17 mouse cellular contexts compared by ENCODE assay signal in the genomic region with DNA sequence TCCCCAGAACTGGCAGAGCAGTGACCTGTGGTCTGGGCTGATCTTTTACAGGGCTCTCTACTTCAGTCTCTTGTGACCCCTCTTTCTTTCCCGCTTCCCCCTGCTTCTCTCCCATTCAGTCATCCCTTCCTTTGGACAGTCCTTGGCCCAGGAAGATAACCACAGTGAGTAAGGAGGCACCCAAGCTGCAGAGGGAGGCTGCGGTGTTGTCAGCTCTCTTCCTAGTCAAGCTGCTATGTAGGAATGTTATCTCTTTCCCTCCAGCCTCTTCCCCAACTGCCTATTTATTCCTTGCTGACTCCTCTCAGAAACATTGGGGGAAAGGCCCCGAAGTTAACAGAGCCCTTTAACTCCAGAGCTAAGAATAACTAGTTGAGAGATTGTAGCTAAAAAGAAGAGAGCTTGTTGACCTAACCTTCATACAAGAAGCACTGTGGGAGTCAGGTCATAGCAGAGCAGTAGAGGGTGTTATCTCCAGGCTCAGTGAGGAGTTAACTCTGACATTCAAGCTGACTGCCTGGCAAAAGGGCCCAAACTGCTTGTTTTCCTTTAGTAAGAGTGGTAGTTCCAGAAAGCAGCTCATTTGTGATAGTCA. TPM values are rescaled to one million over a fixed set of nuclear protein-coding genes. Genes with fewer than 3 reads are reported as not detected.
DNase-seq lines count a peak whose midpoint lies in the region; ATAC-seq and TF ChIP-seq lines count a peak whose summit lies in the region.
"Had no signal": no experiment of that assay in that cellular context is flagged by ENCODE, and none has a peak within 500 bp of the region (broad histone marks: within the 10 kb centered on the region; RNA-seq: fewer than 3 reads in every experiment).

No protein-coding gene starts in this region.

- no peak overlapping the region for H3K4me2 ChIP-seq in hindbrain, embryonic 13.5 days
- no peak overlapping the region; the same call in 1 of the 2 replicates for H3K4me2 ChIP-seq in liver, embryonic 12.5 days
- H3K4me2 ChIP-seq in intestine, embryonic 16.5 days (ENCODE audit: low read depth, low read length): no peak overlapping the region
- H3K4me2 ChIP-seq: neural tube, embryonic 13.5 days had no signal

- no peak overlapping the region for H3K9ac ChIP-seq in hindbrain, embryonic 13.5 days
- no peak overlapping the region for H3K9ac ChIP-seq in liver, embryonic 12.5 days
- H3K9ac ChIP-seq in intestine, embryonic 16.5 days (ENCODE audit: low read depth, low read length): no peak overlapping the region
- H3K9ac ChIP-seq: neural tube, embryonic 13.5 days had no signal

- H3K9me3 ChIP-seq in hindbrain, embryonic 10.5 days: no peaks in the 10 kb centered on the region
- no peaks in the 10 kb centered on the region for H3K9me3 ChIP-seq in hindbrain, embryonic 13.5 days
- no peaks in the 10 kb centered on the region for H3K9me3 ChIP-seq in liver, embryonic 12.5 days (replicated peaks)
- no peaks in the 10 kb centered on the region for H3K9me3 ChIP-seq in intestine, embryonic 16.5 days (ENCODE audit: control insufficient read depth, low read length)
- H3K9me3 ChIP-seq: neural tube, embryonic 13.5 days had no signal

- no peak overlapping the region for H3K4me3 ChIP-seq in hindbrain, embryonic 10.5 days
- no peak overlapping the region for H3K4me3 ChIP-seq in hindbrain, embryonic 13.5 days
- no peak overlapping the region for H3K4me3 ChIP-seq in spleen, adult 2 months (ENCODE audit: extremely low read depth, insufficient read depth, insufficient read length)
- no peak overlapping the region for H3K4me3 ChIP-seq in liver, embryonic 12.5 days
- H3K4me3 ChIP-seq in intestine, embryonic 16.5 days (ENCODE audit: low read length): no peak overlapping the region
- H3K4me3 ChIP-seq: gastrocnemius, adult 2 months; neural tube, embryonic 13.5 days had no signal

- WGBS in hindbrain, embryonic 10.5 days: 78% methylated on average over 3 of the region's 3 CpGs
- WGBS in hindbrain, embryonic 13.5 days: 80% methylated on average over 3 of the region's 3 CpGs
- 59% methylated on average over 3 of the region's 3 CpGs for WGBS in spleen, adult 2 months
- 16% methylated on average over 3 of the region's 3 CpGs for WGBS in liver, embryonic 12.5 days (ENCODE audit: insufficient replicate concordance)
- WGBS in intestine, embryonic 16.5 days: 56% methylated on average over 3 of the region's 3 CpGs

- DNase-seq in hindbrain, embryonic 10.5 days (ENCODE audit: low spot score): no peak
- no peak for DNase-seq in spleen, adult 2 months (ENCODE audit: low read depth in 1 of 2, low spot score in 2 of 2)
- DNase-seq in spleen, postnatal 10 days (ENCODE audit: low spot score in 2 of 2): no peak
- DNase-seq in layer of hippocampus, adult 18-20 months (ENCODE audit: low spot score in 2 of 2): no peak
- DNase-seq: adrenal gland, adult 2 months; cerebellum, adult 18-20 months; gastrocnemius, adult 2 months; kidney, postnatal 36 days; layer of hippocampus, postnatal 36 days; lung, adult 18-20 months; right cerebral cortex, postnatal 4 days; thymus, adult 2 months had no signal

- H3K27me3 ChIP-seq in hindbrain, embryonic 10.5 days (ENCODE audit: insufficient read depth, poor library complexity, severe bottlenecking): peaks cover 20% of the 10 kb centered on the region
- peaks cover 6% of the 10 kb centered on the region for H3K27me3 ChIP-seq in hindbrain, embryonic 13.5 days
- no peaks in the 10 kb centered on the region for H3K27me3 ChIP-seq in spleen, adult 2 months (ENCODE audit: control insufficient read depth, insufficient read depth, low read length)
- peaks cover under 1% of the 10 kb centered on the region; the same call in 1 of the 2 replicates for H3K27me3 ChIP-seq in liver, embryonic 12.5 days (replicated peaks)
- H3K27me3 ChIP-seq in intestine, embryonic 16.5 days (replicated peaks; ENCODE audit: control insufficient read depth, insufficient read depth, low read length): no peaks in the 10 kb centered on the region; the same call in 1 of the 2 replicates

- H3K4me1 ChIP-seq in hindbrain, embryonic 10.5 days (replicated peaks): peaks cover 18% of the 10 kb centered on the region
- H3K4me1 ChIP-seq in hindbrain, embryonic 13.5 days (replicated peaks): no peaks in the 10 kb centered on the region; the same call in 1 of the 2 replicates
- H3K4me1 ChIP-seq in spleen, adult 2 months (ENCODE audit: control insufficient read depth, insufficient read depth, insufficient read length): peaks cover 33% of the 10 kb centered on the region; the same call in 1 of the 2 replicates
- H3K4me1 ChIP-seq in liver, embryonic 12.5 days: peaks cover 29% of the 10 kb centered on the region
- no peaks in the 10 kb centered on the region for H3K4me1 ChIP-seq in intestine, embryonic 16.5 days (ENCODE audit: control insufficient read depth, insufficient read depth, low read length)
- H3K4me1 ChIP-seq: neural tube, embryonic 13.5 days had no signal

- peak overlapping the region; percentile 45 for H3K27ac ChIP-seq in hindbrain, embryonic 10.5 days
- no peak overlapping the region for H3K27ac ChIP-seq in hindbrain, embryonic 13.5 days
- H3K27ac ChIP-seq in spleen, adult 2 months (ENCODE audit: insufficient read depth, low read length): peak overlapping the region; percentile 43
- H3K27ac ChIP-seq in liver, embryonic 12.5 days: peak overlapping the region; percentile 60
- no peak overlapping the region for H3K27ac ChIP-seq in intestine, embryonic 16.5 days (ENCODE audit: low read length)
- H3K27ac ChIP-seq: gastrocnemius, adult 2 months; neural tube, embryonic 13.5 days had no signal

- TF ChIP-seq POLR2A in spleen, adult 2 months (IDR thresholded peaks at IDR 0.05; ENCODE audit: low read depth, low read length): no peak

- no peak for ATAC-seq in hindbrain, embryonic 13.5 days (ENCODE audit: low FRiP score)
- ATAC-seq in liver, embryonic 12.5 days: no peak
- ATAC-seq in intestine, embryonic 16.5 days: no peak
- ATAC-seq: forebrain, embryonic 14.5 days had no signal

- H3K36me3 ChIP-seq in hindbrain, embryonic 10.5 days: no peaks in the 10 kb centered on the region
- no peaks in the 10 kb centered on the region for H3K36me3 ChIP-seq in hindbrain, embryonic 13.5 days
- H3K36me3 ChIP-seq in spleen, adult 2 months (ENCODE audit: control insufficient read depth, insufficient read depth, low read length): no peaks in the 10 kb centered on the region
- H3K36me3 ChIP-seq in liver, embryonic 12.5 days: no peaks in the 10 kb centered on the region
- no peaks in the 10 kb centered on the region for H3K36me3 ChIP-seq in intestine, embryonic 16.5 days (ENCODE audit: control insufficient read depth, insufficient read depth, low read length)
- H3K36me3 ChIP-seq: neural tube, embryonic 13.5 days had no signal

- no peak for TF ChIP-seq CTCF in spleen, adult 2 months (IDR thresholded peaks at IDR 0.05; ENCODE audit: extremely low read depth, insufficient read depth, insufficient read length, insufficient replicate concordance)

RNA-seq across cellular contexts. Expression of a gene that starts 5.5 kb away (rescaled TPM):
- polyA plus RNA-seq in hindbrain, embryonic 10.5 days (2016; fragmentation: Nextera tagmentation; extraction: Ambion mirVana): 3.3 and 4.8 TPM in 2 replicates
- polyA plus RNA-seq in hindbrain, embryonic 13.5 days (2015; fragmentation: Nextera tagmentation; extraction: Ambion mirVana): 1.7 and 1.8 TPM in 2 replicates
- polyA plus RNA-seq in spleen, adult 2 months (2012; rRNA removed): 119 and 126 TPM in 2 replicates
- 8.5 and 9.8 TPM in 2 replicates for polyA plus RNA-seq in liver, embryonic 12.5 days (2016; fragmentation: Nextera tagmentation; extraction: Ambion mirVana)
- 2.7 and 2.9 TPM in 2 replicates for polyA plus RNA-seq in intestine, embryonic 16.5 days (2015; fragmentation: Nextera tagmentation; extraction: Ambion mirVana)
- total RNA-seq in layer of hippocampus, adult 18-20 months (2021): 1 to 10 TPM; 2.7 TPM

RNA-seq across cellular contexts. Expression of a gene that starts 46.3 kb away (rescaled TPM):
- polyA plus RNA-seq in hindbrain, embryonic 10.5 days (2016; fragmentation: Nextera tagmentation; extraction: Ambion mirVana): 0.09 and 0.29 TPM in 2 replicates
- 2.5 and 2.9 TPM in 2 replicates for polyA plus RNA-seq in hindbrain, embryonic 13.5 days (2015; fragmentation: Nextera tagmentation; extraction: Ambion mirVana)
- 2.0 TPM in 2 replicates for polyA plus RNA-seq in spleen, adult 2 months (2012; rRNA removed)
- 0.10 and 0.12 TPM in 2 replicates for polyA plus RNA-seq in liver, embryonic 12.5 days (2016; fragmentation: Nextera tagmentation; extraction: Ambion mirVana)
- 0.46 and 0.47 TPM in 2 replicates for polyA plus RNA-seq in intestine, embryonic 16.5 days (2015; fragmentation: Nextera tagmentation; extraction: Ambion mirVana)
- total RNA-seq in layer of hippocampus, adult 18-20 months (2021): 100 to 1,000 TPM; 164 to 166 TPM

Comparison
In these comparisons a context has a peak if more than half of its experiments do, and no peak if none do; other contexts are left out.
1. H3K27ac ChIP-seq: peak in hindbrain, embryonic 10.5 days (single experiment), spleen, adult 2 months (single experiment) and liver, embryonic 12.5 days (single experiment); none in hindbrain, embryonic 13.5 days (single experiment) and intestine, embryonic 16.5 days (single experiment).
2. RNA of a gene that starts 5.5 kb away (polyA plus RNA-seq): 119 to 126 TPM in spleen, adult 2 months; 8.5 to 9.8 TPM in liver, embryonic 12.5 days, 3.3 to 4.8 TPM in hindbrain, embryonic 10.5 days, 2.7 to 2.9 TPM in intestine, embryonic 16.5 days and 1.7 to 1.8 TPM in hindbrain, embryonic 13.5 days; every median in the first group is over 10 times any median in the second.